Mouse (Mus musculus) small intestine, adult 2 months (tissue): ENCODE measurements around the gene Atp6v1e2. TPM values are rescaled to one million over a fixed set of nuclear protein-coding genes. Genes with fewer than 3 reads are reported as not detected.

ENCODE experiments used
- H3K27ac ChIP-seq: fragments of 200-500 bp; 2 replicates; pipeline ENCODE4 v1.5.1; 2012; ENCODE audit warnings: low read depth, low read length, control low read depth, inconsistent platforms; ENCODE audit not compliant: insufficient read depth
- H3K27me3 ChIP-seq: fragments of 200-500 bp; 2 replicates; pipeline ENCODE4 v1.6.1; 2012; ENCODE audit warnings: mild to moderate bottlenecking, moderate library complexity, low read length, inconsistent platforms; ENCODE audit not compliant: control insufficient read depth, insufficient read depth
- H3K36me3 ChIP-seq: fragments of 200-500 bp; 2 replicates; pipeline ENCODE4 v1.6.1; 2012; ENCODE audit warnings: mild to moderate bottlenecking, low read length, control low read depth, inconsistent platforms; ENCODE audit not compliant: control insufficient read depth, insufficient read depth
- H3K4me1 ChIP-seq: fragments of 200-500 bp; 2 replicates; pipeline ENCODE4 v1.6.1; 2012; ENCODE audit warnings: low read length, inconsistent platforms, mixed read lengths; ENCODE audit not compliant: control insufficient read depth, insufficient read depth, insufficient read length
- H3K4me3 ChIP-seq: fragments of 200-500 bp; 2 replicates; pipeline ENCODE4 v1.5.1; 2012; ENCODE audit warnings: low read depth, mild to moderate bottlenecking, control low read depth, inconsistent platforms, low read length, moderate library complexity
- CTCF ChIP-seq: fragments of 200-500 bp; IDR thresholded peaks from 2 replicates; pipeline ENCODE4 v1.5.1; 2012; ENCODE audit warnings: low read depth, mild to moderate bottlenecking, control low read depth, inconsistent platforms, low read length, moderate library complexity, mixed read lengths; ENCODE audit not compliant: insufficient replicate concordance, insufficient read length; ENCODE audit errors: extremely low read depth
- POLR2A ChIP-seq: fragments of 200-500 bp; IDR thresholded peaks from 2 replicates; pipeline ENCODE4 v1.6.1; 2012; ENCODE audit warnings: low read depth, mild to moderate bottlenecking, control low read depth, inconsistent platforms, low read length, moderate library complexity
- WGBS: fragments of 180-500 bp; shearing (Covaris S2); methylation state at CpG from one replicate; pipeline ENCODE4 v1.1.7; 2018; 5-methylcytosine and 5-hydroxymethylcytosine counted together
- polyA plus RNA-seq: library from polyadenylated mRNA; depleted of rRNA; stranded (reverse); fragments of >200 nt; gene quantifications from 2 replicates; pipeline ENCODE4 v1.2.3, GENCODE M21; 2012

The Atp6v1e2 gene
- polyA plus RNA-seq, 1 experiment: not detected

GRCm38 (mm10) chr17:86937064-86937463, 10.6 kb downstream of the Atp6v1e2 start:
- TF ChIP-seq CTCF: no peak
- TF ChIP-seq POLR2A: no peak
- WGBS: 18% methylated on average over 2 of the region's 2 CpGs
- no peak overlapping the region for H3K4me3 ChIP-seq
- H3K27me3 ChIP-seq: no peaks in the 10 kb centered on the region
- H3K4me1 ChIP-seq: peaks cover 3% of the 10 kb centered on the region; the same call in 1 of the 2 replicates
- H3K36me3 ChIP-seq: no peaks in the 10 kb centered on the region
- H3K27ac ChIP-seq: no peak overlapping the region

DNA sequence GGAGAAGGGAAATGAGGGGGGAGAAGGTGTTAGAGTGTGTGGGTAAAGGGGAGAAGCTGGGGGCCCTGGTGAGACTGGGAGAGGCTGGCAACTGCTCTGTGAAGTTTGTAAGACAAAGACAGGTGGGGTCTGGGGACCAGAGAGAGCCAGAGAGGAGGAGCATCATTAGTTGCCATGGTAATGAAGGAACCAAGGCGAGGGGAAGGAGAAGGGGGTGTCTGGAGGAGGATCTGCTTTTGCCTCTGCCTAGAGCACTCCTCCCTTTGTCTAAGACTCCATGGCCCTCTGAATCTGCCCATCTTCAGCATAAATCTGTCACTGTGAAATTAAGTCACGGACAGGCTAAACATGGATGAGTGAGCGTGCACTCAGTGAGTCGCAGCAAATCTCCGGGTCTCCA, 14.8 kb downstream of the Atp6v1e2 start:
- Histone ChIP-seq H3K4me3 (no peak overlapping the region), H3K27ac (no peak overlapping the region), H3K27me3 (no peaks in the 10 kb centered on the region), H3K36me3 (no peaks in the 10 kb centered on the region), H3K4me1 (peaks cover 8% of the 10 kb centered on the region)
- 79% methylated on average over 5 of the region's 5 CpGs for WGBS
- no peak for TF ChIP-seq POLR2A

DNA sequence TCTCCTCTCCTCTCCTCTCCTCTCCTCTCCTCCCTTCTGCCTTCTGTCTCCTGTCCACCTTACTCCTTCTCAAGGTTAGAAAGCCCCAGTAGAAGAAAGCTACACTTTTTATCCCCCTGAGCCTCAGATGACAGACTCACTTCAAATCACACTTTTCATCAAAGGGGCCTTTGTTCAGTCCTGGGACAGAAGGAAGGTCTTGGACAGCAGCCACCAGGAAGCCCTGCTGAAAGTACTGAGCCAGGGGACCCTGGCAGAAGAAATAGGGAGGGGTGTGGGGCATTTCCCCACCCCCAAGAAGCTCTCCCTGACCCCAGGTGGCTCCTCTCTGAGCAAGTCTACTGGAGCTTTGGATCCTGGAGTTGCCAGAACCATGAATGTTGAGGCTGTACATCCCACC, 17.7 kb downstream of the Atp6v1e2 start:
- Histone ChIP-seq H3K27me3 (no peaks in the 10 kb centered on the region), H3K4me3 (no peak overlapping the region), H3K27ac (no peak overlapping the region), H3K4me1 (peaks cover 5% of the 10 kb centered on the region), H3K36me3 (no peaks in the 10 kb centered on the region)
- TF ChIP-seq POLR2A (no peak), CTCF (no peak)

GRCm38 (mm10) chr17:86929355-86929754, 18.3 kb downstream of the Atp6v1e2 start:
- TF ChIP-seq POLR2A: no peak
- no peak for TF ChIP-seq CTCF
- 43% methylated on average over 6 of the region's 6 CpGs for WGBS
- peaks cover 5% of the 10 kb centered on the region for H3K4me1 ChIP-seq
- no peak overlapping the region for H3K27ac ChIP-seq
- H3K4me3 ChIP-seq: no peak overlapping the region
- H3K36me3 ChIP-seq: no peaks in the 10 kb centered on the region
- no peaks in the 10 kb centered on the region for H3K27me3 ChIP-seq

- H3K27ac ChIP-seq: no peak overlapping the region
- TF ChIP-seq CTCF (no peak), POLR2A (no peak)
- no peaks in the 10 kb centered on the region for H3K36me3 ChIP-seq
- H3K4me3 ChIP-seq: no peak overlapping the region
- 84% methylated on average over 3 of the region's 3 CpGs for WGBS
- peaks cover 5% of the 10 kb centered on the region for H3K4me1 ChIP-seq
- no peaks in the 10 kb centered on the region for H3K27me3 ChIP-seq
These were observed 20.9 kb downstream of the Atp6v1e2 start for GRCm38 (mm10) chr17:86926836-86927235.

DNA sequence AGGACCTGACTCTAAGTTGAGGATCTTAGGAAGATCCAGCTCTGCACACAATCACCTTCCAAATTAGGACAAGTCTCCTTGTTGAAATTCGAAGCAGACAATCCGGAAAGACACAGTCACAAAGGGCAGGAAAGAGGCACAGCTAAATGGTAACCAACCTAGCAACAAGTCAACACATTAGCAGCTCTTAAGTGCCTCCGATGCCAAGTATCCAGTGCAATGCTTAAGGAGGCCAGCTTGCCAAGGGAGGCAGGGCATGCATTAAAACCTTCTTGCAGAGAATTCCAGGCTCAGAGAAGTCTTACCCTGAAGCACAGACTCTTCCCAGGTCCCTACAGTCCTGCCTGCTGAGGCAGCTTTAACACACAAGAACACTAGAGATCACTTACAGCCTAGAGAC, 23.0 kb downstream of the Atp6v1e2 start:
- Histone ChIP-seq H3K4me3 (no peak overlapping the region), H3K27ac (no peak overlapping the region), H3K36me3 (no peaks in the 10 kb centered on the region), H3K4me1 (no peaks in the 10 kb centered on the region), H3K27me3 (no peaks in the 10 kb centered on the region)
- 77% methylated on average over 3 of the region's 3 CpGs for WGBS
- TF ChIP-seq POLR2A (no peak), CTCF (no peak)

DNA sequence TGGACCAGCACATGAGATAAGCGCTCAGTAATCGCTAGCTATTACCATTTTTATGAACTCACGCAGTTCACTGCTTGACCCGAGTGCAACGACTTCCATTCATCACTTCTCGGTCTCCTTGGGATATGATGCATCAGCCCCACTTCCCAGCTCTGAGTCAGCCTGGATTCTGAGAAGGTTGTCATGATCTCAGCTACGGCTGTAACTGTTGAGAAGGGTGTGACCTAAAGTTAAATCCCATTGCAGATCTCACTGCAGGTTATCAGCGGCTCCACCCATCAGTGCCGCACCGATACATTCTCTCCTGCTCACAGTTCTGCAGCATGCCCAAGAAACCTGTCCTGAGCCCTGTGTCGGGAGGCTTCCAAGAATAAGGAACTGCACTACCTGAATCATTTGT, 28.0 kb downstream of the Atp6v1e2 start:
- Histone ChIP-seq H3K36me3 (no peaks in the 10 kb centered on the region), H3K27ac (no peak overlapping the region), H3K4me1 (peaks cover 1% of the 10 kb centered on the region; the same call in 1 of the 2 replicates), H3K27me3 (no peaks in the 10 kb centered on the region), H3K4me3 (no peak overlapping the region)
- TF ChIP-seq POLR2A: no peak
- no peak for TF ChIP-seq CTCF
- WGBS: 34% methylated on average over 11 of the region's 11 CpGs

DNA sequence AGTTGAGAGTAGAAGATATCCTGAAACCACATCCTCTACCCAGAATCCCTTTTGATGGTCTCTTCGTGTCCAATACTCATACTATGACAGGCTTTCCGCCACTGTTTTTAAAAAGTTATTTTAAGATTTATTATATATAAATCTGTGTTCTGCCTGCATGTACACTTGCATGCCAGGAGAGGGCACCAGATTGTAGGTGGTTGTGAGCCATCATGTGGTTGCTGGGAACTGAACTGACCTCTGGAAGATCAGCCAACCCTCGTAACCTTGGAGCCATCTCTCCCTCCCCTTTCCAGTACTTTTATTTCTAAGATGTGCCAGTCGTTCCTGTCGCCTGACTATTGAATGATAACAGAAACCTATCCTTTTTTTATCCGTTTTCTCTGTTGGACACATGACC, 28.9 kb downstream of the Atp6v1e2 start:
- 47% methylated on average over 6 of the region's 6 CpGs for WGBS
- Histone ChIP-seq H3K4me3 (no peak overlapping the region), H3K36me3 (no peaks in the 10 kb centered on the region), H3K4me1 (peaks cover 1% of the 10 kb centered on the region; the same call in 1 of the 2 replicates), H3K27me3 (no peaks in the 10 kb centered on the region), H3K27ac (no peak overlapping the region)
- TF ChIP-seq POLR2A (no peak), CTCF (peak; percentile 61; the same call in 1 of the 2 replicates)
